Mouse (Mus musculus): ENCODE measurements around the gene Cd69. TPM values are rescaled to one million over a fixed set of nuclear protein-coding genes. Genes with fewer than 3 reads are reported as not detected.

The Cd69 gene
- polyA plus RNA-seq, 1 experiment from 2014 or later: 0.61 TPM

GRCm38 (mm10) chr6:129284384-129285104, 9.3 kb upstream of the Cd69 start:
- ATAC-seq (ENCODE audit: low read depth): peak; percentile 58
- no peaks in the 10 kb centered on the region for H3K27me3 ChIP-seq (ENCODE audit: control insufficient read depth, insufficient read depth, low read depth, low read length)
- no peaks in the 10 kb centered on the region for H3K9me3 ChIP-seq (replicated peaks; ENCODE audit: control insufficient read depth, low read length)
- H3K27ac ChIP-seq (ENCODE audit: low read length): no peak overlapping the region
- H3K4me2 ChIP-seq (ENCODE audit: low read depth, low read length): no peak overlapping the region
- H3K4me3 ChIP-seq (ENCODE audit: low read depth, low read length): no peak overlapping the region
- 15% methylated on average over 7 of the region's 7 CpGs for WGBS (ENCODE audit: insufficient replicate concordance)
- H3K36me3 ChIP-seq (ENCODE audit: control insufficient read depth, insufficient read depth): no peaks in the 10 kb centered on the region
- H3K4me1 ChIP-seq (ENCODE audit: control insufficient read depth, low read depth, low read length): no peaks in the 10 kb centered on the region
- H3K9ac ChIP-seq (ENCODE audit: low read depth, low read length): no peak overlapping the region

DNA sequence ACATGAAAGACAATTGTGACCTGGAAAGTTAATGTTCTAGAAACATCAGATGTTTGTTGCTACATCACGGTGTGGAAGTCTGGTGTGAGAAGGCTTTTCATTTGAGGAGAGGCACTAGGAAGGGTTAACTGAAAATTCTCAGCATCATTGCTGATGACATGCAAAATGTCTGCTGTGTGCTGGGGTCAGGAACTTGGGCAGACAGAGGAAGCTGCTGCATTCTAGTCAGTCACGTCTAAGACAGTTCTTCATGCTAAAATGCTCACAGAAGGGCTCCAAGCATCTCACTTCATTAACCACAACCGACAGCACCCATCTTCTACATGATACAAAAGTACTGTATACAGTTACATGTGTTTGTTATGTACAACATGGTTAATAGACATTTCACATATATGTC, 8.0 kb upstream of the Cd69 start:
- Histone ChIP-seq H3K9ac (ENCODE audit: low read depth, low read length) (no peak overlapping the region), H3K27me3 (ENCODE audit: control insufficient read depth, insufficient read depth, low read depth, low read length) (no peaks in the 10 kb centered on the region), H3K36me3 (ENCODE audit: control insufficient read depth, insufficient read depth) (no peaks in the 10 kb centered on the region), H3K9me3 (replicated peaks; ENCODE audit: control insufficient read depth, low read length) (no peaks in the 10 kb centered on the region), H3K4me2 (ENCODE audit: low read depth, low read length) (no peak overlapping the region), H3K4me1 (ENCODE audit: control insufficient read depth, low read depth, low read length) (no peaks in the 10 kb centered on the region), H3K4me3 (ENCODE audit: low read depth, low read length) (no peak overlapping the region), H3K27ac (ENCODE audit: low read length) (no peak overlapping the region)
- no peak for ATAC-seq (ENCODE audit: low read depth)
- 40% methylated on average over 3 of the region's 3 CpGs for WGBS (ENCODE audit: insufficient replicate concordance)

DNA sequence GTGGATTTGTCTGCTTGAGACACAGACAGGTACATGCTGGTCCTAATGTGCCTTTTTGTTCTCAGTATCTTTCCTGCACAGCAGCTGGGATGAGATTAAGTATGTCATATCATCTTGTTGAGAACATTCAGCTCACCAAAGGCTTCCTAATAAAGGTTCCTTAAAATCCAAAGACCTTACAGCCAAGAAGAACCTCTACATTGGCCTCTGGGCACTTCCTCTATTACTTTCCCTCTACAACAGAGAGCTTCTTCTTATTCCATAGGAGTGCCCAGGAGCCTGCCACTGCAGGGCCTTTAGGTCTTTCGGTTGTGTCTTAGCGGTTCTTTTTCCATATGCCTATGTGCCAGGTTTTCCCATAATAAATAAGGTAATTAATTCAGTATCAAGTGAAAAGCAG, 1.2 kb upstream of the Cd69 start:
- 84% methylated on average over 2 of the region's 2 CpGs for WGBS (ENCODE audit: insufficient replicate concordance)
- no peaks in the 10 kb centered on the region for H3K27me3 ChIP-seq (ENCODE audit: control insufficient read depth, insufficient read depth, low read depth, low read length)
- no peaks in the 10 kb centered on the region for H3K9me3 ChIP-seq (replicated peaks; ENCODE audit: control insufficient read depth, low read length)
- no peak overlapping the region for H3K4me2 ChIP-seq (ENCODE audit: low read depth, low read length)
- H3K4me3 ChIP-seq (ENCODE audit: low read depth, low read length): no peak overlapping the region
- H3K4me1 ChIP-seq (ENCODE audit: control insufficient read depth, low read depth, low read length): no peaks in the 10 kb centered on the region
- H3K36me3 ChIP-seq (ENCODE audit: control insufficient read depth, insufficient read depth): no peaks in the 10 kb centered on the region
- H3K27ac ChIP-seq (ENCODE audit: low read length): no peak overlapping the region
- no peak for ATAC-seq (ENCODE audit: low read depth)
- no peak overlapping the region for H3K9ac ChIP-seq (ENCODE audit: low read depth, low read length)

- Histone ChIP-seq H3K4me2 (ENCODE audit: low read depth, low read length) (no peak overlapping the region), H3K27ac (ENCODE audit: low read length) (no peak overlapping the region), H3K9ac (ENCODE audit: low read depth, low read length) (no peak overlapping the region), H3K4me3 (ENCODE audit: low read depth, low read length) (no peak overlapping the region), H3K36me3 (ENCODE audit: control insufficient read depth, insufficient read depth) (no peaks in the 10 kb centered on the region), H3K27me3 (ENCODE audit: control insufficient read depth, insufficient read depth, low read depth, low read length) (no peaks in the 10 kb centered on the region), H3K9me3 (replicated peaks; ENCODE audit: control insufficient read depth, low read length) (no peaks in the 10 kb centered on the region), H3K4me1 (ENCODE audit: control insufficient read depth, low read depth, low read length) (no peaks in the 10 kb centered on the region)
- 16% methylated on average over 3 of the region's 3 CpGs for WGBS (ENCODE audit: insufficient replicate concordance)
- no peak for ATAC-seq (ENCODE audit: low read depth)
Measured at GRCm38 (mm10) chr6:129275624-129276203, 478 bp upstream of the Cd69 start.

GRCm38 (mm10) chr6:129274476-129274875, 760 bp downstream of the Cd69 start:
- Histone ChIP-seq H3K27ac (ENCODE audit: low read length) (no peak overlapping the region), H3K4me2 (ENCODE audit: low read depth, low read length) (no peak overlapping the region), H3K9me3 (replicated peaks; ENCODE audit: control insufficient read depth, low read length) (no peaks in the 10 kb centered on the region), H3K4me3 (ENCODE audit: low read depth, low read length) (no peak overlapping the region), H3K27me3 (ENCODE audit: control insufficient read depth, insufficient read depth, low read depth, low read length) (no peaks in the 10 kb centered on the region), H3K4me1 (ENCODE audit: control insufficient read depth, low read depth, low read length) (no peaks in the 10 kb centered on the region), H3K9ac (ENCODE audit: low read depth, low read length) (no peak overlapping the region), H3K36me3 (ENCODE audit: control insufficient read depth, insufficient read depth) (no peaks in the 10 kb centered on the region)
- WGBS (ENCODE audit: insufficient replicate concordance): 50% methylated on average over 2 of the region's 2 CpGs
- no peak for ATAC-seq (ENCODE audit: low read depth)

GRCm38 (mm10) chr6:129273662-129274061, 1.6 kb downstream of the Cd69 start:
- Histone ChIP-seq H3K4me3 (ENCODE audit: low read depth, low read length) (no peak overlapping the region), H3K36me3 (ENCODE audit: control insufficient read depth, insufficient read depth) (no peaks in the 10 kb centered on the region), H3K4me1 (ENCODE audit: control insufficient read depth, low read depth, low read length) (no peaks in the 10 kb centered on the region), H3K9me3 (replicated peaks; ENCODE audit: control insufficient read depth, low read length) (no peaks in the 10 kb centered on the region), H3K9ac (ENCODE audit: low read depth, low read length) (no peak overlapping the region), H3K27me3 (ENCODE audit: control insufficient read depth, insufficient read depth, low read depth, low read length) (no peaks in the 10 kb centered on the region), H3K4me2 (ENCODE audit: low read depth, low read length) (0 out of 2 replicates have a peak overlapping the region, but pooled peaks have one; percentile 15), H3K27ac (ENCODE audit: low read length) (no peak overlapping the region)
- ATAC-seq (ENCODE audit: low read depth): no peak
- WGBS (ENCODE audit: insufficient replicate concordance): 36% methylated on average over 3 of the region's 3 CpGs

- H3K27ac ChIP-seq (ENCODE audit: low read length): no peak overlapping the region
- H3K27me3 ChIP-seq (ENCODE audit: control insufficient read depth, insufficient read depth, low read depth, low read length): no peaks in the 10 kb centered on the region
- WGBS (ENCODE audit: insufficient replicate concordance): 55% methylated on average over 1 of the region's 1 CpGs
- H3K4me3 ChIP-seq (ENCODE audit: low read depth, low read length): no peak overlapping the region
- ATAC-seq (ENCODE audit: low read depth): no peak
- H3K9me3 ChIP-seq (replicated peaks; ENCODE audit: control insufficient read depth, low read length): no peaks in the 10 kb centered on the region
- no peak overlapping the region for H3K9ac ChIP-seq (ENCODE audit: low read depth, low read length)
- no peaks in the 10 kb centered on the region for H3K36me3 ChIP-seq (ENCODE audit: control insufficient read depth, insufficient read depth)
- no peaks in the 10 kb centered on the region for H3K4me1 ChIP-seq (ENCODE audit: control insufficient read depth, low read depth, low read length)
- H3K4me2 ChIP-seq (ENCODE audit: low read depth, low read length): no peak overlapping the region
Measured at GRCm38 (mm10) chr6:129266438-129267022, 8.7 kb downstream of the Cd69 start.

DNA sequence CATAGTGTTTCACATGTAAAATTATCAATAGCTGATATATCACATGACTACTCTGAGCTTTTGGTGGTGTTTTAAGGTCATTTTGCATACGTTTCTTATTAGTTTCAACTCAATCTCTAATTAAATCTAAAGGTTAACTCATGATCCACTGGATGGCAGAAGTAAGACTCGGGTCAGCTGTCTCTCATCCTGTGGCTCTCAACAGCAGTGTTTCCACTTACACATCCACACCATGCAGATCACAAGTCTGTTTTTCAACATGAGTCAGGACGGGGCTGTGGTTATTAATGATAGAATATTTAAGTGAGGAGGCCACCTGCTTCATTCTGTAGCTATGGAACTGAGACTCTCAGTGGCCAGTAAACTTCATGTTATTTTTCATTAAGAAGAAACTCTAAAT, 9.4 kb downstream of the Cd69 start:
- no peak for ATAC-seq (ENCODE audit: low read depth)
- Histone ChIP-seq H3K27me3 (ENCODE audit: control insufficient read depth, insufficient read depth, low read depth, low read length) (no peaks in the 10 kb centered on the region), H3K9me3 (replicated peaks; ENCODE audit: control insufficient read depth, low read length) (no peaks in the 10 kb centered on the region), H3K9ac (ENCODE audit: low read depth, low read length) (no peak overlapping the region), H3K27ac (ENCODE audit: low read length) (no peak overlapping the region), H3K4me2 (ENCODE audit: low read depth, low read length) (no peak overlapping the region), H3K4me1 (ENCODE audit: control insufficient read depth, low read depth, low read length) (peaks cover 3% of the 10 kb centered on the region), H3K4me3 (ENCODE audit: low read depth, low read length) (no peak overlapping the region), H3K36me3 (ENCODE audit: control insufficient read depth, insufficient read depth) (no peaks in the 10 kb centered on the region)
- WGBS (ENCODE audit: insufficient replicate concordance): 46% methylated on average over 3 of the region's 3 CpGs

- Histone ChIP-seq H3K27me3 (ENCODE audit: control insufficient read depth, insufficient read depth, low read depth, low read length) (no peaks in the 10 kb centered on the region), H3K9me3 (replicated peaks; ENCODE audit: control insufficient read depth, low read length) (no peaks in the 10 kb centered on the region), H3K4me1 (ENCODE audit: control insufficient read depth, low read depth, low read length) (peaks cover 4% of the 10 kb centered on the region), H3K27ac (ENCODE audit: low read length) (no peak overlapping the region), H3K4me2 (ENCODE audit: low read depth, low read length) (no peak overlapping the region), H3K9ac (ENCODE audit: low read depth, low read length) (no peak overlapping the region), H3K36me3 (ENCODE audit: control insufficient read depth, insufficient read depth) (no peaks in the 10 kb centered on the region), H3K4me3 (ENCODE audit: low read depth, low read length) (no peak overlapping the region)
- peak; percentile 58 for ATAC-seq (ENCODE audit: low read depth)
- 39% methylated on average over 4 of the region's 4 CpGs for WGBS (ENCODE audit: insufficient replicate concordance)
Measured at GRCm38 (mm10) chr6:129260940-129261339, 14.3 kb downstream of the Cd69 start.
